Mouse (Mus musculus) gastrocnemius, postnatal 10 days (tissue): ENCODE results near the gene Ace3. TPM values are rescaled to one million over a fixed set of nuclear protein-coding genes. Genes with fewer than 3 reads are reported as not detected.

Source experiments
- DNase-seq: peaks from one replicate; pipeline ENCODE4 v3.0.0; 2021; ENCODE audit warnings: mixed read lengths
- long read RNA-seq, 2 experiments: library from polyadenylated mRNA; stranded (forward); transcript quantifications; one replicate each; pipeline ENCODE4 v2.0.0; 2021
- total RNA-seq, 2 experiments: library from RNA; stranded (reverse); gene quantifications; 2 replicates each; pipeline ENCODE4 v1.2.3; 2021

Gene Ace3
- total RNA-seq = not detected
- long read RNA-seq, experiment 1 = 0 reads
- long read RNA-seq, experiment 2 = 0 reads

- no peak for DNase-seq
Observed at GRCm38 (mm10) chr11:105994375-105994774, at the start of gene Ace3. Ace3 (plus strand) TSS chr11:105994675.

- no peak for DNase-seq
Observed at GRCm38 (mm10) chr11:105944770-105945672, 49.5 kb upstream of the Ace3 start.

GRCm38 (mm10) chr11:105946694-105947154 is 47.8 kb upstream of the Ace3 start:
- DNase-seq = no peak

GRCm38 (mm10) chr11:105948255-105948654 is 46.2 kb upstream of the Ace3 start:
- no peak for DNase-seq

GRCm38 (mm10) chr11:105950519-105950918 is 44.0 kb upstream of the Ace3 start:
- no peak for DNase-seq

- DNase-seq = no peak
Observed at GRCm38 (mm10) chr11:105951601-105952044, 42.9 kb upstream of the Ace3 start.

- no peak for DNase-seq
Observed at GRCm38 (mm10) chr11:105952111-105952510, 42.4 kb upstream of the Ace3 start.

- DNase-seq = no peak
Observed at GRCm38 (mm10) chr11:105952911-105953386, 41.5 kb upstream of the Ace3 start, which contains the start of gene Cyb561. Cyb561 (minus strand) TSS chr11:105953336.

- no peak for DNase-seq
Observed at GRCm38 (mm10) chr11:105953402-105953801, 41.1 kb upstream of the Ace3 start.

- DNase-seq = no peak
Observed at GRCm38 (mm10) chr11:105955815-105956430, 38.6 kb upstream of the Ace3 start.

- DNase-seq = no peak
Observed at GRCm38 (mm10) chr11:105957501-105957900, 37.0 kb upstream of the Ace3 start.

GRCm38 (mm10) chr11:105958566-105958965 is 35.9 kb upstream of the Ace3 start:
- DNase-seq = no peak

- DNase-seq = no peak
Observed at GRCm38 (mm10) chr11:105959355-105959754, 35.1 kb upstream of the Ace3 start.

GRCm38 (mm10) chr11:105964691-105965090 is 29.8 kb upstream of the Ace3 start:
- DNase-seq = no peak

- DNase-seq = no peak
Observed at GRCm38 (mm10) chr11:105966288-105966687, 28.2 kb upstream of the Ace3 start.

- peak; percentile 48 for DNase-seq
Observed at GRCm38 (mm10) chr11:105967741-105968574, 26.5 kb upstream of the Ace3 start, which contains the start of gene Ace. Ace (plus strand) TSS chr11:105967945.

GRCm38 (mm10) chr11:105968948-105969347 is 25.5 kb upstream of the Ace3 start:
- no peak for DNase-seq

GRCm38 (mm10) chr11:105969516-105969915 is 25.0 kb upstream of the Ace3 start:
- DNase-seq = peak; percentile 62

GRCm38 (mm10) chr11:105974593-105974992 is 19.9 kb upstream of the Ace3 start:
- DNase-seq = peak; percentile 59

GRCm38 (mm10) chr11:105975050-105975449 is 19.4 kb upstream of the Ace3 start:
- DNase-seq = no peak

GRCm38 (mm10) chr11:105975636-105976035 is 18.8 kb upstream of the Ace3 start:
- no peak for DNase-seq

GRCm38 (mm10) chr11:105978232-105978631 is 16.2 kb upstream of the Ace3 start:
- DNase-seq = no peak
